Mouse (Mus musculus) embryonic fibroblast, embryonic 13.5 days (primary cell): ENCODE measurements around the gene Kif23.

Source experiments
- CTCF ChIP-seq: IDR thresholded peaks from 2 replicates; pipeline ENCODE4 v1.5.1; 2011; ENCODE audit warnings: mild to moderate bottlenecking, control low read depth, low read length, moderate library complexity, borderline replicate concordance; ENCODE audit not compliant: insufficient read depth
- POLR2A ChIP-seq: IDR thresholded peaks from 2 replicates; pipeline ENCODE4 v1.6.1; 2011; ENCODE audit warnings: low read depth, mild to moderate bottlenecking, control low read depth, low read length, moderate library complexity

DNA sequence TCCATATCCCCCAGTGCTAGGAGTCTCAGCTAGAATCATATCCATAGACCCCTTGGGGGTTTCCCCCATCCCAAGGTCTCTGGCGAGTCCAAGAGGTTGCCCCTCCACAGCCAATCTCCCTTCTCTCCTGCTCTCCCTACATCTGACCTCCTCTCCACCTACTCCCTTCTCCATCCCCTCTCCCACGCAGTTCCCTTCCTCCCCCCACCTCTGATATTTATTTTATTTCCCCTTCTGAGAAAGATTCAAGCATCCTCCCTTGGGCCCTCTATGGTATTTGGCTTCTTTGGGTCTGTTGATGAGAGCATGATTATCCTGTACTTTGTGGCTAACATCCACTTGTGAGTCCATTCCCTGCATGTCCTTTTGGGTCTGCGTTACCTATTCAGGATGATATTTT lies 38.2 kb downstream of the Kif23 start:
- no peak for TF ChIP-seq POLR2A
- TF ChIP-seq CTCF, result no peak
